Mouse (Mus musculus): Measurements from ENCODE around the gene Smim6. TPM values are rescaled to one million over a fixed set of nuclear protein-coding genes. Genes with fewer than 3 reads are reported as not detected.

Gene Smim6
- total RNA-seq, 2 experiments from 2014 or later, result not detected

DNA sequence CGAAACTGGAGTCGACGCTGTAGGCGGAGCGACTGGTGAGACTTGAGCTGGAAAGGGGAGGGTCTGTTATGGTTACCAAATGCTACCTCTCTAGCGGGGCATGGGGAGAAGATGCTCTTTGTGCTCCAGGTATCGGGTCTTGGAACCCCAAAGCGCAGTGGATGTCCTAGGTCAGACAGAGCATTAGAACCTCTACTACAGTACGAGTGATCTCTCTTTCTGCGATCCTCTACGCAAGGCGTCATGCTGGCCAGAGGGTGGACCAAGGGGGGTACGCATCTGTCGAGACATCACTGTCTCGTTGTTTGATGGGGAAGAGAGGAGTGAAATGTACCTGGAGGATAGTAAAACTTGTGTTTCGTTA lies 21.9 kb downstream of the Smim6 start:
- no peak for DNase-seq (ENCODE audit: low spot score in 2 of 2)

DNA sequence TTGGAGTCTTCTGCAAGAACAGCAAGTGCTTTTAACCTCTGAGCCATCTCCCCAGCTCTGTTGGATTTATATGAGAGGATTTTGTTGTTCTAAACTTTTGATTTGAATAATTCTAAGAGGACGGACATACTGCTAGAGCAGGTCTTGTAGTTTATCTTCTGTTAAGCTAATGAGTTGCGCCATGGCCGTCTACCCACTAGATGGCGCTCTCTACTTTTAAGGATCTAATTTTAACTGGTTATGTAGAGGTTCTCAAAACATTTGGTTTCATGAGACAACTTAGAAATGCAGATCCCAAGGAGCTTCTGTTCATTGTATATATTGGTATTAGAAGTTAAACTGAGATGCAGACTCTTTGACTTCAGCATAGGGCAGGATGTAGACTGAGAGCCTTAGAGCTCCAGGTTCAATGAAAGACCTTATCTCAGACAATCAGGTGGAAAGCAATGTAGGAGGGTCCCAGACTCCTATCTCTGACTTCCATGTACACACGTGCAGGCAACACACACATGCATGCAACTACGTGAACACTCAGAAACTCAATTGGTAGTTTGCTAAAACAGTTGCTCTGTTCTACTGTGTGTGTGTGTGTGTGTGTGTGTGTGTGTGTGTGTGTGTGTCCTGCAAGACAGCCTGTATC lies 28.0 kb downstream of the Smim6 start:
- peak in 1 of 2 experiments; percentile 89 for DNase-seq (ENCODE audit: low spot score in 2 of 2)

DNA sequence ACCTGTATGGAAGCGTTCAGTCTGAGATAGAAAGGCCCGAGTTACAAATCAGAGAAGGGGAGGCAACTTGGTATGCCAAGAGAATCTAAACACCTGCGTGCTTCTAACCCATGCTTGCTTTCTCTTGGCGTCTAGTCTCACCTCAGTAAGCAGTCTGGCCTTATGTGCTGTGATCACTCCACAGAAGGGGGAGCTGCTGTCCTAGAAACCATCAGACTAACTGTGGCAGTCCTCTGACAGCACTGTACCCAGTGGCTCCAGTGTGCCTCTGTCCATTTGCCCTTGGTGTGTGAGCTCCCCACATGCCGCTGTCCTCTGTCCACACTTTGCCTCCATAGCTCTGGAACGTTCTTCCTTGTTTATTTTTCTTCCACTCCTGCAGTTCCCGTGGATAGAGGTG lies 30.2 kb downstream of the Smim6 start:
- no peak for DNase-seq (ENCODE audit: low spot score in 2 of 2)

DNA sequence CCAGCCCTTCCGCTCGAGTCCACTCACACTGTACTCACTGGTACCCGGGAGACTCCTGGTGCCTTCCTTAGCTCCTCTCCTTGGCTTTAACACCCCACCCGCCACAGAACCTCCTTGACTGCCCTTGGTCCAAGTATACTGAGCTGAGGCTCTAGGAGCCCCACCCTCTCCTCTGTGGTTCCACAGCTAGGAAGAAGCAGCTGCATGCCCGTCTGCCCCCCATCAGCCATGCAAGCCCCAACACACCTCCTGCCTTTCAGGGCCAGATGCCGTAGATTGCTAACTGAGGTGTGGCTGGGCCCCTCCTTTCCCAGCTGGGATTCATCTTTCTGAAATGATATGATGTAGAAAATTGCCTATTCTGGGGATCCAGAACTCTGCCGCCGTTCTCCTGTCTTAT lies 33.4 kb downstream of the Smim6 start:
- DNase-seq (ENCODE audit: low spot score in 2 of 2), result no peak

DNA sequence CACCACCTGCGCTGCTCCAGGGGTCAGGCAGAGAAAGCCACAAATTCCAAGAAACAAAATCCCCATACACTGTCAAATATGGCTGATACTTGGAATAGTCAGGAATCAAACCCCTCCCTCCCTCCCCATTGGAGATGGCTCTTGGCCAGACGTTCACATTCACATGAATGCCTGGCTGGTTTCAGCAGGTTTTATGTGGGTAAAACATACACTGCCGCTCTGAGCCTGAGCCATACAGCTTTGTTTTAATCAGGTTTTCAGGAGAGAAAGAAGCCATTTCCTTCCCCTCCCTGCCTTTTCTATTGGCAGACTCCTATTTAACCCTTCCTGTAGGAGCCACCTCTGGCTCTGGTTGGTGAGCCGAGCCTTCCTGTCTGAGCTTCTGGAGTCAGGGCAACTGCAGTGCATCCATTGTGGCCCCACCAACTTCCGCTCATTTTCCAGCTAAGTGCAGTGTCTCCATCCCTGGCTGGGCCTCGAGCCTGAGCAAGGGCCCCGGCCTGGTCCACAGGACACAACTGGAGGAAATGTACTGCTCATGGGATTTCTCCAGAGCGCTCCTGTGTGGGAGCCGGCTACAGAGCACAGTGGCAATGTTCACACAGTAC lies 34.5 kb downstream of the Smim6 start:
- DNase-seq (ENCODE audit: low spot score in 2 of 2), result no peak

DNA sequence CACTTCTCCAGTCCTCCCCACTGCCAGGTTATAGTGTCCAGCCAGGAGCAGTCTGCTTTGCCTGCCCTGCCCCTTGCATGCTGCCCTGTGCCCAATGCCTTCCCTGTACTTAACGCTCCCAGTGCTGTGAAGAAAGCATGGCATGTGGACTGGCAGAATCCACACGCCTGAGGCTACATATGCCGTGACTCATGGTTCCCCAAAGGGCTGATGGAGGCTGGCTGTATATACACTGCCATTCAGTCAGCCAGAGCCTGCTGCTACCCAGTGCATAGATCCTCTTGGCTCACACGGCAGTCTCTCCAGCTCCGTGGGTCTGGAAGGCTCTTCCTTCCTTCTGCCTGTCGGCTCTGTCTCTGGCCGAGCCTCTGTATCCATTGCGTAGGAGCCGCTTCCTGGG lies 36.5 kb downstream of the Smim6 start:
- DNase-seq (ENCODE audit: low spot score in 2 of 2), result no peak

DNA sequence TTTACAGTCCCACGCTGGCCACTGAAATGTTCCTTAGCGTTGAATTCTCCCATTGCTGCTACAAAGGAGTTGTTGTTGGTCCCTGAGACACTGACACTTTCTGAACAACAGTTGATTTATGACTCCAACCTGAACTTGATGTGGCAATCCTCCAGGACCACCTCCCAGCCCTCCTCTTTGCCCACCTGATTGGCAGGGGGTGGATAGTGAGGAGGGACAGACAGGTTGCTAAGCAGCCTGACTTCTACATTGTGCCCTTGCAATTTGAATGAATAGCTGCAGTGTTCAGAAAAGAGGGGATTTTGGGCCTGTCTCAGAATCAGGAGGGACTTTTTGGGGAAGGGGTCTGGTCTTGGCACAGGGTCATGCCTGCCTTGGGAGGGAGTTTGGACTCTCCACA lies 38.9 kb downstream of the Smim6 start:
- no peak for DNase-seq (ENCODE audit: low spot score in 2 of 2)

DNA sequence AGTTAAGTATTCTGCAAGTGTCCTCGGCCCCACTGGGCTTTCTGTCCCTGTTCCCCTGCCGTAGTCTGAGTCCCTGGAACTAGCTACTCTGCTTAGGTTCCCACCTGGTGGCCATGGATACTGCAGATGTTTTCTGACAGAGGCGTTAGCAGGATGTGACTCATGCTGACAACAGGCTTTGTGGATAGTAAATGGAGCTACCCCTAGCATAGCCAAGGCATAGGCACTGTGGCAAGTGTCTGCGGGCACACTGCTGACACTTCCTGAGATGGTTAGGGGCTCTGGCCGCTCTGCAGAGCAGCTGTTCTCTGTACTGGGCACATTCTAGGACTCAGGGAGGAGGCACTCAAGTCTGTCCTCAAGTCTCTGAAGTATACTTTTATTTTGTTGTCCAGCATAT lies 42.9 kb downstream of the Smim6 start:
- no peak for DNase-seq (ENCODE audit: low spot score in 2 of 2)

DNA sequence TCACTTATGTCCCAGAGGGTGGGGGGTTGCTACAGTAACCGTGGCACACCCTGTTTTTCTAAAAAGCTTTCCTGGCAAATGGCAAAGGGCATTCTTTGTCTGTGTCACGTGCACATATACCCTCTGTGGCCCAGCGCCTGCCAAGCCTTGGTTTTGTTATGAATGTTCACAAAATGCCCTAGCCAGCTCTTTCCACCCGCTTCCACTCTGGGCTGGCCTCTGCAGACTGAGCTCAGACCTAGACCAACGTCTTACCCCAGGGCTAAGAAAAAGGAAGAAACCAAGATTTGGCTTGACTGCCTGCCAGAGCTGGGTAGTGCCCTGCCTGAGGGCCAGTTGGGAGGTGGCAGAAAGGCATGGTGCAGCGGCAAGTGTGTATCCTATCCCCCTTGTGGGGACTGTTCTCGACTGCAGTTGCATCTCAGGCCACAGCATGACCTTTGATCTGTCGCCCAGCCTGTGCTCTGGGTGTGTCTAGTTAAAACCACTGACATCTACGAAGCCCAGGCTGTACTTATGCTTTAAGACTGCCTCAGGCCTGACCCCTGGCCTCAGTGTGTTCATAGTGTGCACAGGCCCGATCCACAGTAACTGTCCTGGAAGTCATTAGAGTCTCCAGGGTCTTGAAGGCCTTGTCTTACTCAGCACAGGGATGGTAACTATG lies 43.5 kb downstream of the Smim6 start:
- DNase-seq (ENCODE audit: low spot score in 2 of 2), result peak in 1 of 2 experiments; percentile 32

DNA sequence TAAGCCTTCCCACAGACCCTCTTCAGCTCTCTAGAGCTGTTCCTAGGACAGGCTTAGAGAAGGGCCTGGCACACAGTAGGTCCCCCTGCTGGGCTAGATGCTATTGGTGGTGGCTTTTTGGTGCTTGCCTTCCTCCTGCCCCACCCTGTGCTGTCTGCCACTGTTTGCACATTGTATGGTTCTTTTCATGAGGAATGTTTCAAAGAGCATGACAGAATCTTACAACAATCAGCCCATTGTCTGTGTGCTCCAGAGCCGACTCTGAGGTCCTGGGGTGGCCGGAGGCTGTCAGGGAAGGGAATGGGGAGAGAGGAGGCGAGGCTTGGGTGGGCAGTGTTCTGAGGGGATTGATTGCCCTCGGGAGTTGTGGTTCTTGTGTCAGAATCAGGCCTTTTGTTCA lies 44.6 kb downstream of the Smim6 start:
- no peak for DNase-seq (ENCODE audit: low spot score in 2 of 2)

DNA sequence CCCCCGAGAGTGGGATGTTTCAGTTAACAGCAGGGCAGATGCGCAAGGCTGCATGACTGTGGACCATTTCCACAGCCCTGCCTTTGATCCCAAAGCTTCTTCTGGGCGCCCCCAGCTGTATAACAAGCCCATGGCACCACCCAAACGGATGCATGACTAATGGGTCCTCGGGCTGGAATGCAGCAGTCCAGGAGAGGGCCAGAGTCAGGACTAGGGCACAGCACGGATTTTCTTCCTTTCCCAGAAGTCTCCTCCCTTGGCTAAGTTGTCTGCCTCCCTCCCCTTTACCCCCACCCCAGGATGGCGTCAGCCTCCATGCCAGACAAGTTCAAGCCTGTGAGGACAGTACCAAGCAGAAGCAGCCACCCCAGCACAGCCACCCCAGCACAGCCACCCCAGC lies 46.2 kb downstream of the Smim6 start:
- DNase-seq (ENCODE audit: low spot score in 2 of 2), result no peak

DNA sequence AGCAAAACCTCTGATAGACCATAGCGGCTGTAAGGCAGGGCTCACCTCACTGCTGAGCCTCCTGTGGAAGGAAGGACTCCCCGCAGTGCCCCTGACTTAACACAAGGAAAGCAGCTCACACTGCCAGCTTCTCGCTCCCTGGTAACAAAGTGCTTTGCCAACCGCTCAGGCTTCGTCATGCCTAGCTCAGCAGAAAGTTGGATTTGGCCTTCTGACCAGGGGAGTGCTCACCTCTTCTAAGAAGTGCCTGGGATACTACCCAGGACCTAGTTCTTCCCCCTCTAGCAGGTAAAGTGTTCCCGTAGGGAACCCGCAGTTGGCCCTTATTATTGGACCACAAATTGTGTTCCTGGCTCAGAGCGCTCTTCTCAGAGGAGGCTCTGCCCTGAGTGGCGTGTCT lies 47.2 kb downstream of the Smim6 start:
- DNase-seq (ENCODE audit: low spot score in 2 of 2), result no peak

DNA sequence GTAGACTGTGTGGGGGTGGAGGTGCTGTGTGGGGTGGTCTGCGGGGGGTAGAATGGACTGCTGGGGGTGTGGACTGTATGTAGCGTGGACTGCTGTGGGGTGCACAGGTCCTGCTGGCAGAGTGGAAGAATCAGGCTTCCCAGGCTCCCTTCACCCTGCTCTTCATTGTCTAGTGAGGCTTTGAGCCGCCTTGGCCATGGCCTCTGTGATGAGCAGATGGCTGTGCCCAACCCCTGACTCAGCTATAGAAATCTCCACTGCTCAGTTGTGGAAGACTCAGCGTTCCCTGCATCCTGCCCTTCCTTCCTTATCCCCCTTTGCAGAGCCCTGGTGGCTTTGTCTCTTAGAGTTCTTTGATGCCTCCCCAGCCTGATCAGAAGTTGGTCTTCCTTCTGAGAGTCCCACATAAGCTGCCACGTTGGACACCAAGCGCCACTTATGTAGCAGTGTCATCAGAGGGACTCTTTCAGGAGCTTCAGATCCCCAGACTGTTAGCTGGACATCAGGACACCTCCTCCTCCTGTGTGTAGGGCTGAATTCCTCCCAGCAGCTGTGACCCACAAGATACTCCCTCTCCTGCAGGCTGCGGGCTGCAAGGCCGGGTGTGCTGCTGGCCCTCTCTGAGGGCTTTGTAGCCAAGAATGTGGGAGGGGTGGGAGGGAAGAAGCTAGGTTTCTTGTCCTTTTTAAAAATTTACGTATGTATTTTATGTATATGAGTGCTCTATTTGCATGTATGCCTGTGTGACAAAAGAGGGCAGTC lies 51.0 kb downstream of the Smim6 start:
- no peak for DNase-seq (ENCODE audit: low spot score in 2 of 2)

Other genes with a start within 250 kb of the Smim6 start
- 100 to 1,000 TPM; 184 to 203 TPM for gene Grb2, start 203.4 kb upstream of the Smim6 start, total RNA-seq (2021)
- gene Tmem94, start 146.6 kb upstream of the Smim6 start, total RNA-seq (2021), result 10 to 100 TPM; 50.9 to 56.1 TPM
- 10 to 100 TPM; 19.4 to 19.9 TPM for gene Caskin2, start 98.4 kb upstream of the Smim6 start, total RNA-seq (2021)
- gene Tsen54, start 97.3 kb upstream of the Smim6 start, total RNA-seq (2021), result 10 to 100 TPM; 11.1 to 11.4 TPM
- 1 to 10 TPM; 2.5 to 3.0 TPM for gene Llgl2, start 88.0 kb upstream of the Smim6 start, total RNA-seq (2021)
- gene Myo15b, start 53.6 kb upstream of the Smim6 start, total RNA-seq (2021), result under 1 TPM; 0.15 to 0.57 TPM
- under 1 TPM; 0.46 to 0.74 TPM for gene Smim5, start 12.1 kb upstream of the Smim6 start, total RNA-seq (2021)
- 10 to 100 TPM; 51.3 to 56.7 TPM for gene Sap30bp, start 21.3 kb downstream of the Smim6 start, total RNA-seq (2021)
- gene Recql5, start 21.5 kb downstream of the Smim6 start, total RNA-seq (2021), result 10 to 100 TPM; 28.6 to 29.4 TPM
- gene Itgb4, start 62.7 kb downstream of the Smim6 start, total RNA-seq (2021), result 1 to 10 TPM; 7.9 to 8.7 TPM
- 10 to 100 TPM; 11.7 to 14.1 TPM for gene Galk1, start 100.7 kb downstream of the Smim6 start, total RNA-seq (2021)
- 100 to 1,000 TPM; 267 to 281 TPM for gene H3f3b, start 115.9 kb downstream of the Smim6 start, total RNA-seq (2021)
- gene Unk, start 118.3 kb downstream of the Smim6 start, total RNA-seq (2021), result 10 to 100 TPM; 20.6 to 23.1 TPM
- gene Unc13d, start 165.9 kb downstream of the Smim6 start, total RNA-seq (2021), result 1 to 10 TPM; 1.6 to 3.0 TPM
- 100 to 1,000 TPM; 450 to 480 TPM for gene Wbp2, start 175.0 kb downstream of the Smim6 start, total RNA-seq (2021)
- gene Trim47, start 215.2 kb downstream of the Smim6 start, total RNA-seq (2021), result 1 to 10 TPM; 4.8 to 6.2 TPM
- 1 to 10 TPM; 6.7 to 8.3 TPM for gene Trim65, start 219.1 kb downstream of the Smim6 start, total RNA-seq (2021)
- 10 to 100 TPM; 60.2 to 61.2 TPM for gene Mrpl38, start 226.9 kb downstream of the Smim6 start, total RNA-seq (2021)